19 mouse cellular contexts compared by ENCODE assay signal in genomic region chr4:58371106-58371505, GRCm38 (mm10).
"Had no signal": no experiment of that assay in that cellular context is flagged by ENCODE, and none has a peak within 500 bp of the region (broad histone marks: within the 10 kb centered on the region; RNA-seq: fewer than 3 reads in every experiment).

No protein-coding gene starts in this region.

- H3K9me3 ChIP-seq: lung, embryonic 15.5 days; megakaryocyte, embryonic 14.5 days; midbrain, embryonic 12.5 days; neural tube, embryonic 12.5 days had no signal

- H3K9ac ChIP-seq: liver, postnatal 0 days; lung, embryonic 15.5 days; midbrain, embryonic 12.5 days; neural tube, embryonic 12.5 days had no signal

- H3K4me2 ChIP-seq: lung, embryonic 15.5 days; midbrain, embryonic 12.5 days; neural tube, embryonic 12.5 days had no signal

- H3K4me1 ChIP-seq: lung, embryonic 15.5 days; megakaryocyte, embryonic 14.5 days; midbrain, embryonic 12.5 days; neural tube, embryonic 12.5 days had no signal

- H3K36me3 ChIP-seq: lung, embryonic 15.5 days; midbrain, embryonic 12.5 days; neural tube, embryonic 12.5 days had no signal

- H3K27ac ChIP-seq: lung, embryonic 15.5 days; macrophage; midbrain, embryonic 12.5 days; neural tube, embryonic 12.5 days had no signal

- H3K4me3 ChIP-seq: lung, embryonic 15.5 days; megakaryocyte, embryonic 14.5 days; midbrain, embryonic 12.5 days; neural tube, embryonic 12.5 days had no signal

- ATAC-seq: liver, postnatal 0 days; lung, postnatal 0 days had no signal

- DNase-seq: liver, postnatal 0 days; lung, adult 2 months; lung, postnatal 14 days; lung, postnatal 36 days; midbrain, embryonic 14.5 days; retina, postnatal 1 day; right cerebral cortex, adult 18-20 months; right cerebral cortex, postnatal 25 days; right cerebral cortex, postnatal 4 days; spleen, adult 18-20 months; thymus, adult 18-20 months; thymus, postnatal 14 days; thymus, postnatal 36 days had no signal

- H3K27me3 ChIP-seq: lung, embryonic 15.5 days; midbrain, embryonic 12.5 days; neural tube, embryonic 12.5 days had no signal
